Mouse (Mus musculus) G1E (cell line): ENCODE results near the gene Sorcs3.

ENCODE experiments used
- CTCF ChIP-seq: IDR thresholded peaks from 2 replicates; pipeline ENCODE4 v1.5.1; 2012; ENCODE audit warnings: low read depth, low read length, inconsistent platforms, mixed read lengths
- GATA1 ChIP-seq: IDR thresholded peaks from 2 replicates; pipeline ENCODE4 v1.6.1; 2012; ENCODE audit warnings: borderline replicate concordance, low read length, inconsistent platforms, mixed read lengths

- no peak for TF ChIP-seq GATA1
- no peak for TF ChIP-seq CTCF
Measured at GRCm38 (mm10) chr19:48313776-48314175, 108.0 kb downstream of the Sorcs3 start.
